Mouse (Mus musculus) CD8-positive naive resting alpha-beta T cell, adult 2 months (primary cell): ENCODE data around the gene Hlx.

Source experiments
- DNase-seq, 2 experiments: peaks; one replicate each; pipeline ENCODE4 v3.0.0; 2022; ENCODE audit warnings: low read depth in 2 of 2, low spot score in 2 of 2

Gene Hlx

DNA sequence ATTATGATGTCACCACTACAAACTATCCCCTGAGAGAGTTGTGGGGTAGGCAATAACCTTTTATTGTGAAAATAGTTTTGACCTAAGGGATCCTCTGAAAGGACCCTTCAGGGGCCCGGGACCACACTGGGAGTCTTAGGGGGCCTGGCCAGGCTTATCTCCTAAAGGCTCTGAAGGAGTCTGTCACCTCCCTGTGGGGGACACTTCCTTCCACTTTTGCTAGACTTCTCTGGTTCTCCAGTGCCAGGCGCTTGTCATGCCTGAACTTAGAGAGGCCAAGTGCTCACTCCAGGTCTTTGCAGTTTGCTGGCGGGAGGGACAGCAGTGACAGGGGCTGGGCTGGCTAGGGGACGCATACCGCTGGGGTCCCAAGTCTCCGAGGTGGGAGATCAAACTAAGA lies 16.3 kb downstream of the Hlx start:
- no peak for DNase-seq

DNA sequence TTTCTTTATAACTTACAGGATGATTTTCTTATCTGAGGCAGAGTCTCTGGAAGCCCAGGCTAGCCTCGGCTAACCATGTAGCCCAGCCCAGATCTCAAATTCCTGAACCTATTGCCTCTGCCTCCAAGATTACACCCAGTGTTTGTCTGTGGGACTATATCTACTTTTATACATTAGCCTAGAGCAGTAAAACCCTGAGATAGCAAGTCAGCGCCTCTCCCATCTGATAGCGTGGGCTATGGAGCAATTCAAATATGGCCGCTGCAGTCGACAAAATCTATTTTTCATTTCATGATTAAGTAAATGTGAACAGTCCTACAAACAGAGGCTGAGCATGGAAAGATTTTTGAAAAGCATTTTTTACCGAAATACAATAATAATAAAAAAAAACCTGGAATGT lies 16.7 kb downstream of the Hlx start:
- DNase-seq: no peak

DNA sequence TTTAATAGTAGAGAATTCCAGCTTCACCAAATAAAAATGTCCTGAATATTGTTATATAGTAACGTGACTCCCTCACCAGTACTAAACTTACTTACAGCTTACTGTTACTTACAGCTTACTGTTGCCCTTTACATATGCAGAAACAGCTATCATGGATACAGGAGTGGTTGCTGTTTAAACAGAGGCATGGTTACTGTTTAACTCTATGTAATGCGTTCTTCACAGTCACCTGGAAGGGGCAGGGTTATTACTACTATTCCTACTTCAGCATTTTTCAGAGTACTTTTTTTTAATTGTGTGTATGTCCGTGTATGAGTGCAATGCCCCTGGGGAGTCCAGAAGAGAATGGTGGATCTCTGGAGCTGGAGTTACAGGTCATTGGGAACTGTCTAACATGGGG lies 17.9 kb downstream of the Hlx start:
- no peak for DNase-seq

DNA sequence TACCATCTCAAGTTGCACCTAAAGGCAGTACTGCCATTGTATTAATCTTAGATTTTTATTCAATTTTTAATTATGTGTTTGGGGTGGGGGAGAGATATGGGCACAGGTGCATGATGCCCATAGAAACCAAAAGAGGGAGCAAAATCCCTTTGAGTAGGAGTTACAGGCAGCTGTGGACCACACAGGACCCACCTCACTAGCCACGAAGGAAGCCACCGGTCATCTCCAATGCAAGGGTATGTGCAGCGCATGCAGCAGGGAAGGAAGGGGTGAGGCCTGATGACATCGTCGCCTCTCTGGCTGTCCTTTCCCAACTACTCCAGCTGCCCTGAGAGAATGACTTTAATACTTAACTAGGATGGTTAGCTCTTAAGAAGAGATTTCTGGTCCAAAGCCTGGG lies 18.7 kb downstream of the Hlx start:
- no peak for DNase-seq

DNA sequence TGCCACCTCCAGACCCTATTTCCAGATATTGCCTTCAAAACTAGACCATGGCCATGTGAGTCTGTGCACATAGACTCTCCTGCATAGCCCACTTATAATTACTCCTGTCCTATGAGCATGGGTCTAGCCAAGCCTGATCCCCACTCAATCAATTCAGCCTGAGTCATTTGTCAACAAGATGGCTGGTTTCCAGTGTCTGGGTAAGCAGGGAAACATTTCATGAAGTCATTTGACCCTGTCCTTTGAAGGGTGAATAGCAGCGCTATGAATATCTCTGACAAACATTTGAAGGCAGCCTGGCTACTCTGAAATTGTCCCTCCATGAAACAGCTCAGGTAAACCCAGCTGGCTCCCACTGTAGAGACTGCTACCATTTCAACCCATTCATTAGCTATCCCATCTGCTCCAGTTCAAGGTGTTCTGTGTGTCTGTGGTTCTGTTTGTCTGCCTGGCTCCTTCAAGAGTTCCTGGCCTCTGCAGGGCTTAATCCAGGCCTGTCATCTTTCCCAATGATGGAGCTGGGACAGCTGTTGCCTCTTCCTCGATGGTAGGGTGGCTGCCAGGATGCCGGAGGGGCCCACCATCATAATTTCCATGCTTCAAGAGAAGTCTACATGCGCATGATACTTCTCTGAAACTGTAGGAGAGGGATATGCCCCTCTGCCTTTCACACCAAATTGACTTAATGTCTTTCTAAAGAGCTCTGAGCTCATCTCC lies 24.7 kb downstream of the Hlx start:
- DNase-seq: no peak

DNA sequence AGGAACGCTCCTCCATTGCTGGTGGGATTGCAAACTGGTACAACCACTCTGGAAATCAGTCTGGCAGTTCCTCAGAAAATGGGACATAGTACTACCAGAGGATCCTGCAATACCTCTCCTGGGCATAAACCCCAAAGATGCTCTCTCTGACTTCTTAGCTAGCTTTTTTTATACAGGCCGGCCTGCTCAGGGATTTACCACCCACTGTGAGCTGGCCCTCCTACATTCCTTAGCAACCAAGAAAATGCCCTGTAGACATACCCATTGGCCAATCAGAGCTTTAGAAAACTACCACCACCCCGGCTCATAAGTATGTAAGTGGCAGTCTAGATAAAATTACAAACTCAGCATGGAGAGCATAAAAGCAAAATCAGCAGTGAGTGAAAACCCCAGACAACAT lies 27.5 kb downstream of the Hlx start:
- DNase-seq: no peak

DNA sequence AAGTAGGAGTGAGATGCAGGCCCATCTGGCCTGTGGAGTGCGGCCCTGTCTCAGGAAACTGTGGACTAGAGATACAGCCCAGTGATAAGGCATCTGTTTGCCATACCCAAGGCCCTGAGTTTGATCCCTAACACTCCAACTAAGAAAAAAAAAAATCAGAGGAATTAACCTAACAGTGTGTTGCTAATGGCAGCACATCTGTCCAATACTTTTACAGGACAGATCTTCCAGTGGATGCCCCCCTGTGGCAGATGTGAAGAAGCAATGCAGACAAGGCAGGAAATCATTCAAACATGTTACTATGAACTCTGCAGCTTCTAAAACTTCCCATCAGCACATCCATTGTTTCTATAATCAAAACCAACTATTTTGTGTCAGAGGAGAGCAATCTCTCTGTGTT lies 33.1 kb downstream of the Hlx start:
- DNase-seq: no peak

DNA sequence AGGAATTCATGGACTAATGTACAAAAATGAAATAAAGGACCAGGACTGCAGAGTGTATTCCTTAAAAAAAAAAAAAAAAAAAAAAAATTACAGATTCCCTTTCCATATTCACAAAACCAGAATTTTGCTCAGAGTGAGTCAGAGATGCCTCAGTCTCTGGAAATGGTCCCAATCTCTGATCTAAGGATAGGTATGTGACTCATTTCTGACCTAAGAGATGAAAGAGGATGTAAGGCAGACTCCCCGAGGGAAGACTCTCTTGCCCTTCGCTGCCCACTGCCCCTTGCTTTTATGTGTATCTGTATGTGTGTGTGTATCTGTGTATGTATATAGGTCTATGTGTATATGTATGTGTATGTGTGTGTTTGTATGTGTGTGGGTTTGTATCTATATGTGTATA lies 37.0 kb downstream of the Hlx start:
- no peak for DNase-seq

DNA sequence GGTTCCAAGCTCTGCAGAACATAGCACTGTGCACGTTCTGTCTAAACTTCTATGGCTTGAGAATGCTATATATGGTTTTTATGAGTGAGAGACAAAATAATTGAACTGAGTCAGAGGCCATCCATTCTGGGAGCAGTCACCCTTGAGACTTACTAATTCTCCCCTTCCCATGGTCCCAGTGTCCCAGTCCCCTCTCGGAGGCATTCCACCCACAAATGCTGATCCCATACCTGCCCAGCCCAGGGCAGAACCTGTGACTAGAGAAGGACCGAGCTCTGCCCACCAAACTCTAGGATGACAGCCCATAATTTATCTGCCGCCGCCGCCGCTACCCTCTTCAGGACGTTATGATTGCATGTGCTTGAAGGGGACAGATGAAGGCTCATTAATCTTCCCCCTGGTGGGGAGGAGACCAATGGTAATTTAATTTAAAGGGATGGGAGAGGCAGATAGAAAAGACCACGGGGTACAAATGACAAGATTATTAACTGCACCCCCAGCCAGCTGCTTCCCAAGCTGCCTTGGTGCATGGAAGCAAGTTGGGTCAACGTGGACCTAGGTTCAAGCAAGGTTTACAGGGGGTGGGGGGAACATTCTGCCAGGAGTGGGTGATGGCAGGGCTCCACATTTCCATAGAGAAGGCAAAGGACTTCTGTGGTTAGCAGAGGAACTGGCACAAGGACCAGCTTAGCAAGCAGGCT lies 40.1 kb downstream of the Hlx start:
- DNase-seq: no peak

DNA sequence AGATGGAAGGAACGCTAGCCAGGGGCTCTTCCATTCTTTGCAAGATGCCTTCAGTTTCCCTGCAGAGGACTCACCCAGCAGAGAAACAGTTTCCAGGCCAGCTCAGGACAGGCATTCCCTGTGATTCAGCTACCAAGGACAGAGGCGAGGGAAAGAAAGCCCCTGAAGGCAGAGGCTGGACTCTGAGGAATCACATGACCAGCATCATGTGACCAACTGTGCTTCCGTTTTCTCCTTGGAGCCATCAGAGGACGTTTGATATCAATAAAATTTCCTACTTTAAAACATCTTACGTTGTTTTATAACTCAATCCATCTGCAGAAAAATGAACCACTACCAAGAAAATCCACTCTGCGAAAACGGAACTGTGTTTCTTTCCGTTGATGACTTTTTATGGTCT lies 41.2 kb downstream of the Hlx start:
- no peak for DNase-seq

DNA sequence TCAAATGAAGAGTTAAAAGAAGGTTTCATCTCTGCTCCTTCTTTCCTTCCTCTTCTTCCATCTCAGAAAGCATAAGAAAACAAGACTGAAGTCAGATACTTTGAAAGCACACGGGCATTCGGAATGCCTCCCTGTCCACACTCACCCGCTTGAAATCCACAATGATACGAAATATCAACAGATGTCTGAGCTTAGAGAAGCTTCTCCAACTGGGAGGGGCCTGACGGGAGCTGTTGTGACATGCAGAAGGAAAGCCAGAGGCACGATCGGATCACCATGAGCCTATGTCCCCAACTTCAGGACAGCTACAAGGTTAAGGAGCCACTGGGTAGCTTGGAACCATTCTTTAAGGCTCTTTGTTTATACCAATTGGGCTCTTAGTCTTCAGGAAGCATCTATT lies 44.4 kb downstream of the Hlx start:
- no peak for DNase-seq

DNA sequence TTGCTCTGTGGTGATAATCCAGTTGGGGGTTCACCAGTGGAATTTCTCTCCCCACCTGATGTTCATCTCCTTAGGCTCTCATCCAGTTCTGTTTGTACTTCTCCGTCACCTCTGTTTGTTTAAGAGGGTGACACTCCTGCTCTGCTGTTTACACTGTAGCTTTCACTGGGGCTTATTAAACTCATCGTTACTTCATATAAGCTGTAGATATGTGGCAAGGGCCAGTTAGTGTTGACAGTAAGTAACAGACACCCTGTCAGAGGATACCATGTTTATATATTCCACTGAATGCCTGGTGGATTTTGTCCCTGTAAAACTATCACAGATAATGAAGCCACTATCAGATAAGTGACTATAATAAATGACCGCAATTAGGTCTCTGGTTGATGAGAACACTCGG lies 44.9 kb downstream of the Hlx start:
- no peak for DNase-seq

DNA sequence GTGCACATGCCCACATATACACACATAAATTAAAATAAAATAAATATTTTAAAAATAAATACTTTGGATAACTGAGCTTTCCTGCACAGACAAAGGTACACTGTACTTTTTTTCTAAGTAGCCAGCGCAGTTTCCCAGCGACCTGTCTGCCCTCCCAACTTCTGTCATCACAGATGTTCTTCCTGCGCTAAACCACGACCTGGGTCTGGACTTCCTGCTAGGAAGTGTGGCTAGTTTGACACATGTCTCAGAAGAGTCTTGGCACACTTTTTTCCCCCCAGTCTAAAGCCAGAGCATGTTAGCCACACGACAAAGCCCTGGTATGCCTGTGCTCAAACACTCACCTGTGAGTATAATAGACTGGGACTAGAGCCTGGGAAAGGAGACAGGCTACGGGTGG lies 48.9 kb downstream of the Hlx start:
- DNase-seq: no peak

DNA sequence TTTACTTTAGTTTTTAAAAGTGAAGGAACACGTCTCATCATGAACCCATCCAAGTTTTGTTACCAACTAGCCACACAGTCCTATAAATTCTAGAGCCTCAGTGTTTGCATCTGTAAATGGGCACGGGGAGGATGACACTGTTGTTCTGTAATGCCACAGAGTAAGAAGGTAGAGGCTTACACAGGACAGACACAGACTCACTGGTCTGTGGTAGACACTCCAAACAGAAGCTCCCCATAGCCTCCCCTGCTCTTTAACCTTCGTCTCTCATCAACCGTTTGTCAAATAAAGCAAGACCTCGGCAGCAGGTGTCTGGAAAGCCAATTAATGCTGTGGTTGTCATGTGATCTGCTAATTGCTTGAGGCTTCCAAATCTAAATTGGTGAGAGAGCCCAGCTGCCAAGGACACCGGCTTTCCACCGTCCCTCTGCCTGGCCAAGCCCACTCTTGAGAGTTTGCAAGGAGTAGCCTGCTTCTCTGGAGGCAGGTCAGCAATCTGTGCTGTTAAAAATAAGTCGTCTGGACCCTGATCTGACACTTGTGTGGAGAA lies 52.9 kb downstream of the Hlx start:
- DNase-seq: no peak

DNA sequence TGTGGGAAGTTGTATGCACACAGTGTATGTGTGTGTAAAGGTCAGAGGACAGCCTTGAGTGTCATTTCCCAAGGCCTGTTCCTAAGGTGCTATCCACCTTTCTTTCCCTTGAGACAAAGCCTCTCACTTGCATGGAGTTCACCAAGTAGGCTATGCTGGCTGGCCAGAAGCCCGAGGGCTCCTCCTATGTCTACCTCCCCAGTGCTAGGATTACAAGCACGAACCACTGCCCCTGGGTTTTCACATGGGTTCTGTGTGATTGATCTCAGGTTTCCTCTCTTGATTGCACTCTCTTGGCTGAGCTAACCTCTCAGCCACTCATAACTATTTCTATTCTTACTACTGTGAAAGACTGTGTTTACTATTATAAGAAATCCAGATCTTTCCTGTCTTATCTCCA lies 54.8 kb downstream of the Hlx start:
- DNase-seq: no peak
